Mouse (Mus musculus) hindbrain, embryonic 12.5 days (tissue): Measurements from ENCODE around the gene Crot. TPM values are rescaled to one million over a fixed set of nuclear protein-coding genes. Genes with fewer than 3 reads are reported as not detected.

Experiments
- ATAC-seq: fragments of 200-750 bp; cut with Nextera tagmentation; 2 replicates; pipeline ENCODE4 v1.8.0; 2017; ENCODE audit warnings: moderate TSS enrichment; ENCODE audit not compliant: low FRiP score
- H3K27ac ChIP-seq: fragments of 300-500 bp; sonication (generic); 2 replicates; pipeline ENCODE4 v1.5.1; 2016; ENCODE audit warnings: mild to moderate bottlenecking
- H3K27me3 ChIP-seq: fragments of 300-500 bp; sonication (generic); 2 replicates; pipeline ENCODE4 v1.6.1; 2016; ENCODE audit warnings: mild to moderate bottlenecking
- H3K36me3 ChIP-seq: fragments of 300-500 bp; sonication (generic); 2 replicates; pipeline ENCODE4 v1.6.1; 2016; ENCODE audit warnings: mild to moderate bottlenecking
- H3K4me1 ChIP-seq: fragments of 300-500 bp; sonication (generic); 2 replicates; pipeline ENCODE4 v1.6.1; 2016
- H3K4me2 ChIP-seq: fragments of 300-500 bp; sonication (generic); replicated peaks from 2 replicates; pipeline ENCODE4 v1.6.1; 2016; ENCODE audit warnings: mild to moderate bottlenecking
- H3K4me3 ChIP-seq: fragments of 300-500 bp; sonication (generic); 2 replicates; pipeline ENCODE4 v1.5.1; 2016; ENCODE audit warnings: mild to moderate bottlenecking
- H3K9ac ChIP-seq: fragments of 300-500 bp; sonication (generic); 2 replicates; pipeline ENCODE4 v1.6.1; 2016; ENCODE audit warnings: mild to moderate bottlenecking, moderate library complexity
- H3K9me3 ChIP-seq: fragments of 300-500 bp; sonication (generic); replicated peaks from 2 replicates; pipeline ENCODE4 v1.6.1; 2016; ENCODE audit warnings: mild to moderate bottlenecking
- WGBS: fragments of 180-500 bp; shearing (Covaris S2); methylation state at CpG from one replicate; pipeline ENCODE4 v1.1.7; 2016; 5-methylcytosine and 5-hydroxymethylcytosine counted together
- polyA plus RNA-seq: library from polyadenylated mRNA; unstranded; fragments of >200 nt; fragmentation: Nextera tagmentation; extraction: Ambion mirVana; gene quantifications from 2 replicates; pipeline ENCODE4 v1.2.1, GENCODE M21; 2016

Gene Crot
- polyA plus RNA-seq, 1 experiment from 2014 or later, result 34.2 TPM

DNA sequence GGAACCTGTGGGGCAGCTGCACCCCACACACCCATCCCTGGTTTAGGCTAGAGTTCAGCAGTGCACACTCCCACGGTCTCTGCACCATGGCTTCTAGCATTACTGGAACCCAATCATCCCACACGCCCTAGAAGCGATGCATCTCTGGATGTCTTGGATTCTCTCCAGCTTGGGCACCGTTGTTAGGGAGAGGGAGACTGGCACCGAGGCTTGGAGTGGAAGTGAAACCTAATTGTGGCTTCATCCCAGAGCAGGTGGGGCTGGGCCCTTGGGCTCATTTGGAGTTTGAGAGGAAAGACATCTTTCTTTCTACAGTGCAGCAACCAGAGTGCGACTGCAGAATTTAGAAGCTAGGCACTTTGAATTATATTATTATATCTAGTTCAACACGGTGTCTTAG, 59.2 kb downstream of the Crot start:
- no peaks in the 10 kb centered on the region for H3K27me3 ChIP-seq
- H3K4me2 ChIP-seq, result no peak overlapping the region
- H3K4me1 ChIP-seq, result no peaks in the 10 kb centered on the region
- H3K36me3 ChIP-seq, result no peaks in the 10 kb centered on the region
- H3K9me3 ChIP-seq, result no peaks in the 10 kb centered on the region
- 93% methylated on average over 7 of the region's 7 CpGs for WGBS
- no peak overlapping the region for H3K9ac ChIP-seq
- no peak for ATAC-seq
- no peak overlapping the region for H3K27ac ChIP-seq
- H3K4me3 ChIP-seq, result no peak overlapping the region

DNA sequence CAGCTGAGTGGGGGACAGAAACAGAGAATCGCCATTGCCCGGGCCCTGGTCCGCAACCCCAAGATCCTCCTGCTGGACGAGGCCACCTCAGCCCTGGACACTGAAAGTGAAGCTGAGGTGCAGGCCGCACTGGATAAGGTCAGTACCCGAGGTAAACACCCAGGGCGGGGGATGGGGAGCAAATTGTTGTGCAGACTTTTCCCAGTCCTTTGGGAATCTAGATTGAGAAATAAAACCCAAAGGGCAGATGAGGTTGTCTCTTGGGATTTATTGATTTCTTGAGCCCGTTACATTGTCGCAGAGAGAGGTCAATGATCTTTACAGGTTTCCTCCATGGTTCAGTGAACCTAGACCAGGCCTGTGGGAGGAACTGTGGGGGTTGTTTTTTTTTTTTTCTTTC, 68.7 kb downstream of the Crot start:
- Histone ChIP-seq H3K4me1 (no peaks in the 10 kb centered on the region), H3K9me3 (0 out of 2 replicates have a peak, but pooled peaks cover 7% of the 10 kb centered on the region), H3K36me3 (no peaks in the 10 kb centered on the region), H3K27me3 (no peaks in the 10 kb centered on the region), H3K9ac (no peak overlapping the region), H3K4me2 (no peak overlapping the region), H3K4me3 (no peak overlapping the region), H3K27ac (no peak overlapping the region)
- 86% methylated on average over 9 of the region's 9 CpGs for WGBS
- no peak for ATAC-seq

DNA sequence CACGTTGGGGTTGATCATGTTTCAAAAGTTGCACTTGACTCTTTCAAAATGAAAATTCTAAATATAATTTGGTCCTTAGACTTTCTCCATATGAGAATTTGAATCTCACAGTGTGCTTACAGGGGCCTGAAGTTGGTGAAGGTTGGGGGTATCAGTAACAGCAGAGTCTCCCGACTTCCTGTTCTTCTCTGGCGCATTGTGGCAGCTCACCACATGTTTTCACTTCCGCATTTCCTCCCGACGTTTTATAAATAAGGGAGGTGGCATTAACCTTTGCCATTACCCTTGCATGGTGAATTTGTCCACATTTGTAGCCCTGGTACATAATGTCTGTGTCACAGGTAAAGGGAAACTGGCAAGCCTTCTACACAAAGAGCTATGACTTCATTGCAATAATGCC, 80.1 kb downstream of the Crot start:
- Histone ChIP-seq H3K9me3 (no peaks in the 10 kb centered on the region), H3K9ac (no peak overlapping the region), H3K27me3 (no peaks in the 10 kb centered on the region), H3K4me1 (no peaks in the 10 kb centered on the region), H3K27ac (no peak overlapping the region), H3K36me3 (no peaks in the 10 kb centered on the region), H3K4me2 (no peak overlapping the region), H3K4me3 (no peak overlapping the region)
- 80% methylated on average over 6 of the region's 6 CpGs for WGBS
- ATAC-seq, result no peak

DNA sequence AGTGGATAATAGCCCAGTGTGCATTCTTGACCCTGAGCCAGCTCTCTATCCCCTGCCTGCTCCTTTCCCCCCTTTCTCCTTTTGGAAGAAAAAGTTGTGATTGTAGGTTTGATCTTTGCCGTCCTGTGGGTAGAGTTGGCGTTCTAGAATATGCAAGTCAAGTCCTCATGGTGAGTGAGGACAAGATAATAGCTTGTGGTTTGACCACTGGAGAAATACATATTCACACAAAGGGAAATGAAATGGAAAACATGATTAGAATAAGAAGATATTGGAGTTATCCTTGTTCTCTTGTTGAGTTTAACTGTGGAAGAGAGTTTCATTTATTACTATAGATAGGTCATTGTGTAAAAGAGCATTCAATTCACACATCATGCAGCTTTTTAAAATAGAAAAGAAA, 80.7 kb downstream of the Crot start:
- Histone ChIP-seq H3K4me2 (no peak overlapping the region), H3K9me3 (no peaks in the 10 kb centered on the region), H3K27me3 (no peaks in the 10 kb centered on the region), H3K4me1 (no peaks in the 10 kb centered on the region), H3K9ac (no peak overlapping the region), H3K27ac (no peak overlapping the region), H3K4me3 (no peak overlapping the region), H3K36me3 (no peaks in the 10 kb centered on the region)
- WGBS, result 86% methylated on average over 2 of the region's 2 CpGs
- no peak for ATAC-seq

Other genes with a start within 250 kb of the Crot start
- 1.1 and 1.2 TPM in 2 replicates for gene Abcb1b, start 199.2 kb downstream of the Crot start, polyA plus RNA-seq
- 0.39 and 1.3 TPM in 2 replicates for gene Abcb4, start 103.6 kb downstream of the Crot start, polyA plus RNA-seq
- 18.6 and 22.0 TPM in 2 replicates for gene Tmem243, start 103.3 kb upstream of the Crot start, polyA plus RNA-seq
- 71.0 and 79.5 TPM in 2 replicates for gene Dmtf1, start 164.5 kb upstream of the Crot start, polyA plus RNA-seq